Mouse (Mus musculus) heart, embryonic 15.5 days (tissue): ENCODE data around the gene Cpsf2. TPM values are rescaled to one million over a fixed set of nuclear protein-coding genes. Genes with fewer than 3 reads are reported as not detected.
"Not testable (repeated sequence)": the region's sequence is repeated elsewhere in the genome, so short reads cannot be mapped to it uniquely, and the experiment has no call there.

Experiments used
- ATAC-seq: fragments of 200-750 bp; cut with Nextera tagmentation; replicated peaks from 2 replicates; pipeline ENCODE4 v1.8.0; 2017; ENCODE audit warnings: low read depth, moderate TSS enrichment; ENCODE audit not compliant: insufficient number of reproducible peaks, insufficient read depth, low FRiP score
- H3K27ac ChIP-seq: fragments of 300-500 bp; sonication (generic); 2 replicates; pipeline ENCODE4 v1.5.1; 2015; ENCODE audit warnings: mild to moderate bottlenecking, inconsistent platforms
- H3K27me3 ChIP-seq: fragments of 300-500 bp; sonication (generic); 2 replicates; pipeline ENCODE4 v1.6.1; 2015; ENCODE audit warnings: inconsistent platforms
- H3K36me3 ChIP-seq: fragments of 300-500 bp; sonication (generic); 2 replicates; pipeline ENCODE4 v1.6.1; 2015; ENCODE audit warnings: mild to moderate bottlenecking, inconsistent platforms
- H3K4me1 ChIP-seq: fragments of 300-500 bp; sonication (generic); replicated peaks from 2 replicates; pipeline ENCODE4 v1.6.1; 2015; ENCODE audit warnings: inconsistent platforms
- H3K4me2 ChIP-seq: fragments of 300-500 bp; sonication (generic); 2 replicates; pipeline ENCODE4 v1.6.1; 2015; ENCODE audit warnings: inconsistent platforms, mild to moderate bottlenecking, moderate library complexity
- H3K4me3 ChIP-seq: fragments of 300-500 bp; sonication (generic); 2 replicates; pipeline ENCODE4 v1.5.1; 2015; ENCODE audit warnings: mild to moderate bottlenecking, inconsistent platforms
- H3K9ac ChIP-seq: fragments of 300-500 bp; sonication (generic); 2 replicates; pipeline ENCODE4 v1.6.1; 2015; ENCODE audit warnings: mild to moderate bottlenecking, inconsistent platforms
- H3K9me3 ChIP-seq: fragments of 300-500 bp; sonication (generic); replicated peaks from 2 replicates; pipeline ENCODE4 v1.6.1; 2016; ENCODE audit warnings: inconsistent platforms
- WGBS: fragments of 180-500 bp; shearing (Covaris S2); methylation state at CpG from one replicate; pipeline ENCODE4 v1.1.7; 2015; ENCODE audit warnings: mixed read lengths; 5-methylcytosine and 5-hydroxymethylcytosine counted together
- polyA plus RNA-seq: library from polyadenylated mRNA; unstranded; fragments of >200 nt; fragmentation: Nextera tagmentation; extraction: Ambion mirVana; gene quantifications from 2 replicates; pipeline ENCODE4 v1.2.1, GENCODE M21; 2015

The Cpsf2 gene
- polyA plus RNA-seq: 17.8 and 18.7 TPM in 2 replicates

DNA sequence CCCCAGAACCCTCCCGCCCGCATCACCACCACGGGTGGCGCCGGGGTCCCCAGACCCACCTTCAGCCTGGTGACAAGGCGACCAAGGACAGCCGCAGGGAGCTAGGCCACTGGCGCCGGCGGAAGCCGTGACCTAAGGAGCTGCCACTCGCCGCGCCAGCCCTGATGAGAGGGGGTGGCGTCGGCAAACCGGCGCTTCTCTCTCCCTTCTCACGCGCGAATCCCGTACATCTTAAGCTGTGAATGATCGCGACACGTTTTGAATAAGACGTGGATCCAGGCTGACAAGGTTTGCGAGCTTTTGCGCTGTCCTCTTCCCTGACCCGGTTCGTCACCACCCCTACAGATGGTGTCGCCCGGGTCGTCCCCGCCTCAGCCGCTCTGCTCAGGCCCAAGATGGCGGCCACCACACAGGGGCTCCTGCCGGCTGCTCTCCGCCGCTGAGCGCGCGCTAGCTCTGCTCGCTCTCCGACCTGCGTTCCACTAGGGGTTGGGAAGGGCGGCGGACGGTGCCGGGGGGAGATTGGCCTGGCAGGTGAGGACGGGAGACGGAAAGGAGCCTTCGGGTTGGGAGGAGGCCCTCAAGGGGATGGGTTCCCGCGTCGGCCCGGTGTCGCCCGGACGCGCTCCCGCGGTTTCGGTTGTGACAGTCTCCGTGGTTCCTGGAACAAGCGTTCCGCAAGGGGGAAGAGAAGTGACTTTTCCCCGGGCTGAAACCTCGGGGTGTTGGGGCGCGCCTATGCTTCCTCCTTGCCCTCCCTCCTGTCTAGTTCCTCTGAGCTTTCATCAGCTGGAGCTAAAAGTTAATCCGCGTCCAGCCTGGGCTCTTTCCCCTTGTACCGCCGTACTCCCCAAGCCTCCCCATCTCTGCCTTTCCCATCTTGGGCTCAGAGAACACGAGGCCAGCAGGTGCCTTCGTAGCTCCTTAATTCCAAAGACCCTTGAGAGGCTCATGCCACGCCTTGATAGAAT lies at the start of gene Cpsf2:
Gene Cpsf2, plus strand, starts transcription at position 388 of the 971 bp plus-strand sequence.
- peak within 1 kb of the TSS; percentile 86 for H3K9ac ChIP-seq
- H3K4me2 ChIP-seq: peak within 1 kb of the TSS; percentile 68
- H3K27me3 ChIP-seq: no peaks in the 10 kb centered on the region
- H3K36me3 ChIP-seq: 0 out of 2 replicates have a peak, but pooled peaks cover 4% of the 10 kb centered on the region
- H3K4me1 ChIP-seq: peaks cover 28% of the 10 kb centered on the region
- WGBS: under 1% methylated on average over 77 of the region's 77 CpGs
- peak; percentile 94 for ATAC-seq
- peak within 1 kb of the TSS; percentile 95 for H3K27ac ChIP-seq
- no peaks in the 10 kb centered on the region for H3K9me3 ChIP-seq
- peak within 1 kb of the TSS; percentile 82 for H3K4me3 ChIP-seq

DNA sequence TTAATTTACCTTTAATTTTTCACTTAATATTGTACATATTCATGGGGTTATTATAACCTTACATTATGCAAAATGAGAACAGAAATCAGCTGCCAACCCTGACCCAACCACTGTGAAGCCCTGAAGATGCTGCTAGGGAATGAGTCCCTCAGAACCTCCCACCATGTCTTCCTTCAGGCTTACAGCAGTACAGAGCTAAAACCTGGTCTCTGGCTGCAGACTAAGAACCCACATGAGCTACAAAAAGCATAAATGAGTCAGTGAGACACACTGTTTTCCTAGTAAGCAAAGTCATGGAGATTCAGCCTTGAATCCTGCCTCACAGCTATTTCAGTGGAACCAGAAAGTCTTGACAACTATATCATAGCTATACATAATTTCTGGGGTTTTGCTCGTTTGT lies 47.4 kb upstream of the Cpsf2 start:
- Histone ChIP-seq H3K9ac (no peak overlapping the region), H3K27ac (no peak overlapping the region), H3K36me3 (peaks cover 55% of the 10 kb centered on the region), H3K27me3 (no peaks in the 10 kb centered on the region), H3K4me1 (no peaks in the 10 kb centered on the region), H3K4me2 (no peak overlapping the region), H3K9me3 (no peaks in the 10 kb centered on the region), H3K4me3 (no peak overlapping the region)
- no peak for ATAC-seq
- 72% methylated on average over 1 of the region's 1 CpGs for WGBS

DNA sequence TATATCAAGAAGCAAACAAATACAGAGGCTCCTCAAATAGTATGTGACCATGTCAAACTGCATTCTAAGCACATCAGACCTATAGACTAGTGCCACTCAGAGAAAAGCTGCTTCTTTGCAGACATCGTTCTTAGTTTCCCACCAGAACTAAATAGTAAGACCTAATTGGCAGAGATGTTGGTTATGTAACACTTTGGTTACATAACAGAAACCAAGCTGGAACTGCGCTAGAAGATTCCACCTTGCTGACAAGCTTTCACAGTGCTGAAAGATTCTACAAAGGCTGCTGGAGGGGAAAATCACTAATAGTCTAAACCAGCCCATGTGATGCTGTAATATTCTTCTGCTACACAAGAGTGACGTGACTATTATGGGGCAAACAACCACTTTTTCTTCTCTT lies 40.6 kb upstream of the Cpsf2 start:
- Histone ChIP-seq H3K9me3 (no peaks in the 10 kb centered on the region), H3K4me1 (no peaks in the 10 kb centered on the region), H3K36me3 (peaks cover 56% of the 10 kb centered on the region), H3K4me2 (no peak overlapping the region), H3K9ac (no peak overlapping the region), H3K27me3 (no peaks in the 10 kb centered on the region), H3K27ac (no peak overlapping the region), H3K4me3 (no peak overlapping the region)
- WGBS: 95% methylated on average over 3 of the region's 3 CpGs
- ATAC-seq: no peak

DNA sequence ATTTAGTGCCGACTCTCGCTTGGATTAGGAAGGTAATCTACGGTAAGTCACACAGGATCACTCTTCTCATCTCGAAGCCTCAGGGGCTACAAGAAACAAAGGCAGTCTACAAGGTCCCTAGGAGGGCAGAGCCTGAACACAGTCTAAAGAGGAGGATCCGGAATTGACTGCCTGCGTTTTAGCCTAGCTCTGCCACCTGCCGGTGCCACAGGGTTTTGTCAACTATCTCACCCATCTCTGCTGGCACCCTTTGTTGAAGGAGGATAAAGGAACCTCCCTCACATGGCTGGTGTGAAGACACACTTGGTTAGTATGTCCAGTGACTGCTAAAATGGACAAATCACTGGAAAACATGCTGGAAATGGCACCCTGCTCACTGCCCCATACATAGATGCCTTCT lies 38.2 kb upstream of the Cpsf2 start:
- Histone ChIP-seq H3K4me2 (no peak overlapping the region), H3K9ac (no peak overlapping the region)

DNA sequence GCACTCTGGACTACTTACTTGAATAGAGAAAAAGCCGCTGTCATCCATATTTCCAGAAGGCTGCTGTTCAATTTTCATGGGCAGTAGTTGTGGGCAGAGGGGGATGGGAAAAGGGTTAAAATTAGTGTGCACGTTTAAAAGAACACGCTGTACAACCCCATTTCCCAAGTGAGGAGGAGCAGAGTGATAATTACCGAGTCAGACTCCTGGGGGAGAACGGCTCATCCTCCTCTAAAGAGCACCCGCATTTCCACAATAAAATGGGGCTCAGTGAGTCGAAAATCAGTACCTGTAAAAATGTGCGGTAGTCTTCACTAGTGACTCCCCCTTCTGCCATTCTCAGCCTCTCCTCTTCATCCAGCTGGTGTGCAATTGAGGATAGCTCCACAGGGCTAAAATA lies 27.8 kb upstream of the Cpsf2 start:
- WGBS: 88% methylated on average over 8 of the region's 8 CpGs
- Histone ChIP-seq H3K4me1 (no peaks in the 10 kb centered on the region), H3K4me2 (no peak overlapping the region), H3K27me3 (no peaks in the 10 kb centered on the region), H3K9ac (no peak overlapping the region), H3K27ac (no peak overlapping the region), H3K4me3 (no peak overlapping the region), H3K36me3 (peaks cover 27% of the 10 kb centered on the region), H3K9me3 (no peaks in the 10 kb centered on the region)
- ATAC-seq: no peak

More for the DNA sequence above, 38.2 kb upstream of the Cpsf2 start:
- Histone ChIP-seq H3K36me3 (peaks cover 59% of the 10 kb centered on the region), H3K4me1 (no peaks in the 10 kb centered on the region), H3K27me3 (no peaks in the 10 kb centered on the region), H3K27ac (no peak overlapping the region), H3K4me3 (no peak overlapping the region), H3K9me3 (no peaks in the 10 kb centered on the region)
- no peak for ATAC-seq
- WGBS: 87% methylated on average over 7 of the region's 7 CpGs

DNA sequence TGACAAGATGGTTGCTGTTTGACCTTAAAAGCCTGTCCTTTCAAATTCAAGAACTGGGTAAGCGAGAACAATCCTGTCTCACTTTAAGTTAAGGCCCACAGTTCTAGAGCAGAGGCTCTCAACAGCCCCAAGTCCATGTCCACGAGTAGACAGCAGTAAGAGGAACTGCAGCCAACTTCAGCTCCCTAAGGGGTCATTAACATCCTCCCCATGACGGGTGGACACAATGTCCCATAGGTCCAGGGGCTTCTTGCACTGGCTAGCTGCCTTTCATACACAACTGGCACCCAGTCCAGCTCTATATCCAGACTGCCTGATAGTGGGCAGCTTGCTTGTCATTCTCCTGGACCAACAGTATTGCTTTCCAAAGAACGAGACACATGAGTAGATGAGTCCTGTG lies 27.0 kb upstream of the Cpsf2 start:
- Histone ChIP-seq H3K27ac (no peak overlapping the region), H3K9me3 (no peaks in the 10 kb centered on the region), H3K4me2 (no peak overlapping the region), H3K4me1 (no peaks in the 10 kb centered on the region), H3K27me3 (no peaks in the 10 kb centered on the region), H3K36me3 (peaks cover 27% of the 10 kb centered on the region), H3K9ac (no peak overlapping the region), H3K4me3 (no peak overlapping the region)
- 61% methylated on average over 4 of the region's 4 CpGs for WGBS
- no peak for ATAC-seq

DNA sequence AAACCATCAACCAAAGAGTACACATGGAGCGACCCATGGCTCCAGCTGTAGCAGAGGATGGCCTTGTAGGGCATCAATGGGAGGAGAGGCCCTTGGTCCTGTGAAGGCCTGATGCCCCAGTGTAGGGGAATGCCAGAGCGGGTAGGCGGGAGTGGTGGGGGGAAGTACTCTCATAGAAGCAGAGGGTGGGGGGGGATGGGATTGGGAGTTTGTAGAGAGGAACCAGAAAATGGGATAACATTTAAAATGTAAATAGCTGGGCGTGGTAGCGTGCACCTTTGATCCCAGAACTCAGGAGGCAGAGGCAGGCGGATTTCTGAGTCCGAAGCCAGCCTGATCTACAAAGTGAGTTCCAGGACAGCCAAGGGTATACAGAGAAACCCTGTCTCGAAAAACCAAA lies 20.0 kb upstream of the Cpsf2 start:
- not testable (repeated sequence) for H3K4me1 ChIP-seq, H3K36me3 ChIP-seq, ATAC-seq, H3K9ac ChIP-seq, H3K27me3 ChIP-seq, H3K27ac ChIP-seq, H3K9me3 ChIP-seq, H3K4me2 ChIP-seq, H3K4me3 ChIP-seq
- WGBS: 90% methylated on average over 8 of the region's 8 CpGs

DNA sequence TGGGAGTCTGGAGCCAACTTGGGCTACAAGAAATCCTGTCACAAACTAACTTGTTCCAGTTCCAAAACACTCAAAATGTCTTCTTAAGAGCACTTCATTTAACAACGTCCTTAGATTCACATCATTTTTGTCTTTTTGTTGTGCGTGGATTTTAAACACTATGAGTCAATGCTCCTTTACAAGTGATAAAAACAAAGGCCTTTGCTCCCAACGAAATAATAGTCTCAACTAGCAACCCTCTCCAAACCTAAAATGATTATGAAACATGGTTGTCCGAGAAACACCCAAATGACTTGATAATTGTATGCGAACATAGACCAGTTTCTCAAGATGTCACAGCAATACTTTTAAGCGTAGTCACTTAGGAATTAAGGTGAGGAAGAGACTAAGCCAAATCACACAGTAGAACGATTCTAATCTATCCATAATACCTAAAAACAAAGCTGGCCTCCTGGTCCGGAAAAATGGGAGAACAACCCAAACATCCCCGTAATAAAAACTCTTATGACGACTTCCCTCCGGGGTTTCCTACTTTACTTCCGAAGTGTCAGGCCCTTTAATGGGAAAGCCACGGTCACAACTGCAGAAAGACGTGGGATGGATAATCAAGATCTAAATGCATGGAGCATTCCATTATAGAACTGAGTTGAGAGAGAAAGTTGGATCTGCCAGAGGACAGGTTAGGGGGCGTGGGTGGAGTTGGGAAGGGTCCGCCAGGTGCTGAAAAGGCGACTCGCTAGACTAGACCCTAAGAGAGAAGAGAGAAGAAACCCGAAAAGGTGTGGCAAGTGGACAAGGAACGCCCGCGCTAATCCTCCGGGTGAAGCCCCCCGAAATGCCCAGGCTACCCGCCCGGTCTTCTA lies 18.5 kb upstream of the Cpsf2 start:
- Histone ChIP-seq H3K4me1 (peaks cover 8% of the 10 kb centered on the region), H3K9ac (peak overlapping the region; percentile 80), H3K4me3 (peak overlapping the region; percentile 83), H3K36me3 (no peaks in the 10 kb centered on the region), H3K4me2 (peak overlapping the region; percentile 65), H3K9me3 (no peaks in the 10 kb centered on the region), H3K27me3 (no peaks in the 10 kb centered on the region), H3K27ac (peak overlapping the region; percentile 60)
- WGBS: 10% methylated on average over 26 of the region's 26 CpGs
- ATAC-seq: peak; percentile 28

DNA sequence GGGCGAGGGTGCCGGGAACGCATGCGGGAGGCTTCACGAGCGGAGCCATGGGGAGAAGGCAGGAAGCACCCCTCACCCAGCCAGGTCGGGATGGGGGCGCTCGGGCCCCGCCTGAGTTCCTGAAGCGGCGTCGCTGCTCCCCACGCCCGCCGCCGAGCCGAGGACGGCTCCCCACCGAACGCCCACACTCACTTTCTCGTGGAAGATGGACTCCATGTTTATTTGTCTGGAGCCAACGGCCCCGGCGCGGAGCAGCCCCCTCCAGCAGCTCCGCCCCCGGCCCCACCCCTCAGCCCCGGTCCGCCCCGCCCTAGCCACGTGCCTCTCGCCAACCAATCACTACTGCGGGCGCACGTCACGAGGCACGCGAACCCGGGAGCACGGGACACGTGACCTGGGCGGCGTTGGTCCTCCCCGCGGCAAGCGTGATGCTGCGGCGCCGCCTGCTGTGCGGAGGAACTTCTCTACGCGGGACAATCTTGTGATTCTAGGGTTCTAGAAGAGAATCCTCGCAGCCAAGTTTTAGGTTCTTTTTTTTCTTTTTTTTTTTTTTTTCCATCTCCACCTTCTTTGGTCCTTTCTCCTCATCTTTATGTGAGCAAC lies 17.7 kb upstream of the Cpsf2 start, which contains the start of gene Atxn3:
Gene Atxn3, minus strand, starts transcription at position 305 of the 603 bp plus-strand sequence.
- peak within 1 kb of the TSS; percentile 60 for H3K27ac ChIP-seq
- H3K4me2 ChIP-seq: peak within 1 kb of the TSS; percentile 65
- H3K27me3 ChIP-seq: no peaks in the 10 kb centered on the region
- ATAC-seq: peak; percentile 99
- H3K9me3 ChIP-seq: no peaks in the 10 kb centered on the region
- H3K9ac ChIP-seq: peak within 1 kb of the TSS; percentile 80
- under 1% methylated on average over 49 of the region's 54 CpGs for WGBS
- no peaks in the 10 kb centered on the region for H3K36me3 ChIP-seq
- peak within 1 kb of the TSS; percentile 83 for H3K4me3 ChIP-seq
- peaks cover 8% of the 10 kb centered on the region for H3K4me1 ChIP-seq

DNA sequence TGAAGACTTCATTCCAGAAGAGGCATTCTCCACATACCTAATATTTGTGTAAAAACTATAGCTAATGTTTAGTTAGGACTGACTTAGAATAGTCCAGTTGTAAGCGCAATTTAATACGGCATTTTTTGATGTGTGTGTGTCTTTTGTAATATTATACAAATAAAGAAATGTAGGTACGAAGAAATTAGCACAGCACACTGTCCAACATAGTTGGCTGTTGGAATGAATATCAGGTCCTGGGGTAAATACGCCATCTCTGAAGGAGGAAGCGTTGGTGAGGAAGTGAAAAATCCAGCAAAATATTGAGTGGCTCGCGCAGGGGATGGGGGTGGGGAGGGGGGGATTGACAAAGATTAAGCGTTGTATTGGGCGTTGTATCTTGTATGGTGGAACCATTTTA lies 17.2 kb upstream of the Cpsf2 start:
- no peak overlapping the region for H3K27ac ChIP-seq
- no peak overlapping the region for H3K9ac ChIP-seq
- no peaks in the 10 kb centered on the region for H3K36me3 ChIP-seq
- H3K4me3 ChIP-seq: peak overlapping the region; percentile 83
- no peaks in the 10 kb centered on the region for H3K9me3 ChIP-seq
- 48% methylated on average over 9 of the region's 9 CpGs for WGBS
- H3K4me1 ChIP-seq: peaks cover 8% of the 10 kb centered on the region
- ATAC-seq: no peak
- peak overlapping the region; percentile 59 for H3K4me2 ChIP-seq
- H3K27me3 ChIP-seq: no peaks in the 10 kb centered on the region
